Mouse (Mus musculus): ENCODE results near the gene Wap. TPM values are rescaled to one million over a fixed set of nuclear protein-coding genes. Genes with fewer than 3 reads are reported as not detected.

The Wap gene
- total RNA-seq, 1 experiment from 2014 or later: not detected

GRCm38 (mm10) chr11:6627731-6628130, 10.7 kb downstream of the Wap start:
- no peak for DNase-seq

GRCm38 (mm10) chr11:6626388-6626772, 12.1 kb downstream of the Wap start:
- no peak for DNase-seq

- DNase-seq: peak; percentile 91
Observed at GRCm38 (mm10) chr11:6625478-6626387, 12.7 kb downstream of the Wap start, which contains the start of gene Tbrg4. Gene Tbrg4 (minus strand): TSS chr11:6626067.

- DNase-seq: no peak
Observed at GRCm38 (mm10) chr11:6624619-6625382, 13.6 kb downstream of the Wap start.

GRCm38 (mm10) chr11:6623704-6624103, 14.7 kb downstream of the Wap start:
- DNase-seq: no peak

- DNase-seq: no peak
Observed at GRCm38 (mm10) chr11:6615250-6616205, 22.9 kb downstream of the Wap start.

- no peak for DNase-seq
Observed at GRCm38 (mm10) chr11:6605491-6606399, 32.7 kb downstream of the Wap start, which contains the start of gene Nacad. Gene Nacad (minus strand): TSS chr11:6606053.

- no peak for DNase-seq
Observed at GRCm38 (mm10) chr11:6605021-6605481, 33.4 kb downstream of the Wap start.

- no peak for DNase-seq
Observed at GRCm38 (mm10) chr11:6604604-6604936, 33.9 kb downstream of the Wap start.

- peak; percentile 55 for DNase-seq
Observed at GRCm38 (mm10) chr11:6603887-6604603, 34.4 kb downstream of the Wap start.

- no peak for DNase-seq
Observed at GRCm38 (mm10) chr11:6603224-6603623, 35.2 kb downstream of the Wap start.

- no peak for DNase-seq
Observed at GRCm38 (mm10) chr11:6602662-6603061, 35.8 kb downstream of the Wap start.

GRCm38 (mm10) chr11:6601649-6602480, 36.6 kb downstream of the Wap start:
- no peak for DNase-seq

- DNase-seq: no peak
Observed at GRCm38 (mm10) chr11:6600284-6600944, 38.0 kb downstream of the Wap start.

- no peak for DNase-seq
Observed at GRCm38 (mm10) chr11:6599831-6600230, 38.6 kb downstream of the Wap start.

GRCm38 (mm10) chr11:6599011-6599681, 39.3 kb downstream of the Wap start:
- DNase-seq: no peak

GRCm38 (mm10) chr11:6598191-6598889, 40.1 kb downstream of the Wap start:
- DNase-seq: no peak
